Mouse (Mus musculus): ENCODE measurements at regions not wholly inside any gene's neighbourhood (a gene's known extent, or its start where the extent isn't known, plus 50 kb on each side); places are given as distances from the start of the nearest gene placed in this dataset.

- no peak for DNase-seq (ENCODE audit: low read depth, low spot score)
These were observed 107.8 kb upstream of the Kit start for GRCm38 (mm10) chr5:75466941-75467340.

- DNase-seq (ENCODE audit: low read depth, low spot score): no peak
These were observed 106.8 kb upstream of the Kit start for GRCm38 (mm10) chr5:75467916-75468315.

- no peak for DNase-seq (ENCODE audit: low read depth, low spot score)
These were observed 103.7 kb upstream of the Kit start for GRCm38 (mm10) chr5:75471010-75471409.

GRCm38 (mm10) chr5:75472484-75472883 lies 102.2 kb upstream of the Kit start:
- DNase-seq (ENCODE audit: low read depth, low spot score): no peak

- no peak for DNase-seq (ENCODE audit: low read depth, low spot score)
These were observed 99.3 kb upstream of the Kit start for GRCm38 (mm10) chr5:75475414-75475813.

- DNase-seq (ENCODE audit: low read depth, low spot score): no peak
These were observed 96.2 kb upstream of the Kit start for GRCm38 (mm10) chr5:75478499-75478898.

- no peak for DNase-seq (ENCODE audit: low read depth, low spot score)
These were observed 95.6 kb upstream of the Kit start for GRCm38 (mm10) chr5:75479149-75479548.

- DNase-seq (ENCODE audit: low read depth, low spot score): no peak
These were observed 93.1 kb upstream of the Kit start for GRCm38 (mm10) chr5:75481595-75481994.

- DNase-seq (ENCODE audit: low read depth, low spot score): no peak
These were observed 90.4 kb upstream of the Kit start for GRCm38 (mm10) chr5:75484330-75484729.

GRCm38 (mm10) chr5:75490806-75491205 lies 83.9 kb upstream of the Kit start:
- no peak for DNase-seq (ENCODE audit: low read depth, low spot score)

- no peak for DNase-seq (ENCODE audit: low read depth, low spot score)
These were observed 80.6 kb upstream of the Kit start for GRCm38 (mm10) chr5:75494143-75494542.

GRCm38 (mm10) chr5:75499053-75499452 lies 75.7 kb upstream of the Kit start:
- DNase-seq (ENCODE audit: low read depth, low spot score): no peak

GRCm38 (mm10) chr5:75499695-75500094 lies 75.0 kb upstream of the Kit start:
- no peak for DNase-seq (ENCODE audit: low read depth, low spot score)

GRCm38 (mm10) chr5:75500654-75501416 lies 73.9 kb upstream of the Kit start:
- no peak for DNase-seq (ENCODE audit: low read depth, low spot score)

- no peak for DNase-seq (ENCODE audit: low read depth, low spot score)
These were observed 71.0 kb upstream of the Kit start for GRCm38 (mm10) chr5:75503673-75504072.

- DNase-seq (ENCODE audit: low read depth, low spot score): no peak
These were observed 61.9 kb upstream of the Kit start for GRCm38 (mm10) chr5:75512521-75513422.

- no peak for DNase-seq (ENCODE audit: low read depth, low spot score)
These were observed 56.5 kb upstream of the Kit start for GRCm38 (mm10) chr5:75518213-75518612.

GRCm38 (mm10) chr5:75523041-75523678 lies 51.6 kb upstream of the Kit start:
- no peak for DNase-seq (ENCODE audit: low read depth, low spot score)

Data from retina, adult 2 months (tissue).